Mouse (Mus musculus) kidney, embryonic 16.5 days (tissue): ENCODE data around the gene Kctd12b. TPM values are rescaled to one million over a fixed set of nuclear protein-coding genes. Genes with fewer than 3 reads are reported as not detected.

Source experiments
- ATAC-seq: fragments of 200-750 bp; cut with Nextera tagmentation; 2 replicates; pipeline ENCODE4 v1.8.0; 2017; ENCODE audit warnings: moderate TSS enrichment; ENCODE audit not compliant: low FRiP score, low TSS enrichment
- H3K27ac ChIP-seq: fragments of 300-500 bp; sonication (generic); 2 replicates; pipeline ENCODE4 v1.5.1; 2014; ENCODE audit warnings: low read length
- H3K27me3 ChIP-seq: fragments of 300-500 bp; sonication (generic); 2 replicates; pipeline ENCODE4 v1.6.1; 2014; ENCODE audit warnings: low read length, control low read depth, mixed read lengths; ENCODE audit not compliant: insufficient read depth
- H3K36me3 ChIP-seq: fragments of 300-500 bp; sonication (generic); 2 replicates; pipeline ENCODE4 v1.6.1; 2014; ENCODE audit warnings: low read length, control low read depth, mixed read lengths; ENCODE audit not compliant: insufficient read depth
- H3K4me1 ChIP-seq: fragments of 300-500 bp; sonication (generic); 2 replicates; pipeline ENCODE4 v1.6.1; 2014; ENCODE audit warnings: low read length, control low read depth, mixed read lengths; ENCODE audit not compliant: insufficient read depth
- H3K4me2 ChIP-seq: fragments of 300-500 bp; sonication (generic); replicated peaks from 2 replicates; pipeline ENCODE4 v1.6.1; 2014; ENCODE audit warnings: low read depth, low read length
- H3K4me3 ChIP-seq: fragments of 300-500 bp; sonication (generic); 2 replicates; pipeline ENCODE4 v1.5.1; 2014; ENCODE audit warnings: mild to moderate bottlenecking, low read length
- H3K9ac ChIP-seq: fragments of 300-500 bp; sonication (generic); replicated peaks from 2 replicates; pipeline ENCODE4 v1.6.1; 2014; ENCODE audit warnings: low read length
- H3K9me3 ChIP-seq: fragments of 300-500 bp; sonication (generic); 2 replicates; pipeline ENCODE4 v1.6.1; 2016; ENCODE audit warnings: low read length, control low read depth
- WGBS: fragments of 180-500 bp; shearing (Covaris S2); extraction: QIAGEN DNeasy Blood & Tissue Kit; methylation state at CpG from one replicate; pipeline ENCODE4 v1.1.7; 2014; 5-methylcytosine and 5-hydroxymethylcytosine counted together
- polyA plus RNA-seq: library from polyadenylated mRNA; unstranded; fragments of >200 nt; fragmentation: Nextera tagmentation; extraction: Ambion mirVana; gene quantifications from 2 replicates; pipeline ENCODE4 v1.2.1, GENCODE M21; 2015

Gene Kctd12b
- 10.8 and 11.0 TPM in 2 replicates for polyA plus RNA-seq

- H3K4me1 ChIP-seq: no peaks in the 10 kb centered on the region
- H3K27me3 ChIP-seq: no peaks in the 10 kb centered on the region; the same call in 1 of the 2 replicates
- 29% methylated on average over 11 of the region's 11 CpGs for WGBS
- H3K4me3 ChIP-seq: peak within 1 kb of the TSS; percentile 48
- no peaks in the 10 kb centered on the region for H3K36me3 ChIP-seq
- peak; percentile 85; the same call in 1 of the 2 replicates for ATAC-seq
- H3K27ac ChIP-seq: peak within 1 kb of the TSS; percentile 73
- H3K9me3 ChIP-seq: no peaks in the 10 kb centered on the region
- peak within 1 kb of the TSS; percentile 51 for H3K9ac ChIP-seq
- peak within 1 kb of the TSS; percentile 45 for H3K4me2 ChIP-seq
Measured at GRCm38 (mm10) chrX:153695782-153696395, at the start of gene Kctd12b. Gene Kctd12b, minus strand, starts transcription at chrX:153696391.

- 91% methylated on average over 3 of the region's 3 CpGs for WGBS
- 0 out of 2 replicates have a peak, but pooled peaks cover 3% of the 10 kb centered on the region for H3K36me3 ChIP-seq
- H3K9me3 ChIP-seq: no peaks in the 10 kb centered on the region
- no peak overlapping the region for H3K9ac ChIP-seq
- H3K27me3 ChIP-seq: no peaks in the 10 kb centered on the region
- H3K4me1 ChIP-seq: no peaks in the 10 kb centered on the region
- no peak overlapping the region for H3K27ac ChIP-seq
- ATAC-seq: no peak
- H3K4me3 ChIP-seq: no peak overlapping the region
- no peak overlapping the region for H3K4me2 ChIP-seq
Measured at GRCm38 (mm10) chrX:153742493-153742892, 46.3 kb upstream of the Kctd12b start.

DNA sequence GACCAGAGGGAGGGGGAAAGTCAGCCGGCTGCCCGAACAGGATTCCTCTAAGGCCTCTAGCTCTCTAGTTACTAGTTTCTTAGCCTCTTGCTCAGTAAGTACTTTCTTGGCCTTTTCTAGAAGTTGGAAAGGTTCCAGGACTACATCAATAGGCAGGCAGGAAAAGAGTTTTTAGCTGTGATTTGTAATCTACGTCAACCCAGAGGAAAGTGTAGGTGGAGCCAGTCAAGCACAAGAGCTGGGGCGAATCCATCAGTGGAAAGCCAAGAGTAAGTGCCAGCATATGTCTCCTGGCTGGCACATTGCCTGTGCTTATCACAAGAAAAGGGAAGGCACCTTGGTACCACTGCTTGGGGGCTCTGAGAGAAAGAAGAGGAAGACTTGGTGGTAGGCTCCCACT lies 39.5 kb upstream of the Kctd12b start:
- WGBS: 70% methylated on average over 4 of the region's 4 CpGs
- Histone ChIP-seq H3K4me3 (no peak overlapping the region), H3K4me2 (no peak overlapping the region), H3K36me3 (peaks cover 8% of the 10 kb centered on the region; the same call in 1 of the 2 replicates), H3K27me3 (no peaks in the 10 kb centered on the region), H3K27ac (no peak overlapping the region), H3K9me3 (no peaks in the 10 kb centered on the region), H3K4me1 (no peaks in the 10 kb centered on the region), H3K9ac (no peak overlapping the region)
- ATAC-seq: no peak

- WGBS: 46% methylated on average over 3 of the region's 3 CpGs
- ATAC-seq: 0 out of 2 replicates have a peak, but pooled peaks have one; percentile 16
- Histone ChIP-seq H3K4me1 (0 out of 2 replicates have a peak, but pooled peaks cover 4% of the 10 kb centered on the region), H3K36me3 (no peaks in the 10 kb centered on the region), H3K9me3 (no peaks in the 10 kb centered on the region), H3K9ac (peak overlapping the region; percentile 23), H3K4me3 (peak overlapping the region; percentile 39), H3K27me3 (no peaks in the 10 kb centered on the region), H3K27ac (no peak overlapping the region), H3K4me2 (peak overlapping the region; percentile 47)
Measured at GRCm38 (mm10) chrX:153724400-153724799, 28.2 kb upstream of the Kctd12b start.

GRCm38 (mm10) chrX:153723110-153723916 lies 27.1 kb upstream of the Kctd12b start, which contains the start of gene Nbdy:
Gene Nbdy, plus strand, starts transcription at chrX:153723590.
- peak within 1 kb of the TSS; percentile 62 for H3K4me3 ChIP-seq
- peak within 1 kb of the TSS; percentile 84 for H3K27ac ChIP-seq
- WGBS: 19% methylated on average over 32 of the region's 32 CpGs
- no peaks in the 10 kb centered on the region for H3K36me3 ChIP-seq
- no peaks in the 10 kb centered on the region for H3K27me3 ChIP-seq
- peak; percentile 96 for ATAC-seq
- H3K9ac ChIP-seq: peak within 1 kb of the TSS; percentile 78
- H3K4me2 ChIP-seq: peak within 1 kb of the TSS; percentile 55
- H3K9me3 ChIP-seq: no peaks in the 10 kb centered on the region
- 0 out of 2 replicates have a peak, but pooled peaks cover 4% of the 10 kb centered on the region for H3K4me1 ChIP-seq

GRCm38 (mm10) chrX:153719602-153720001 lies 23.4 kb upstream of the Kctd12b start:
- H3K36me3 ChIP-seq: no peaks in the 10 kb centered on the region
- no peak overlapping the region for H3K4me3 ChIP-seq
- no peak overlapping the region for H3K27ac ChIP-seq
- WGBS: 35% methylated on average over 4 of the region's 4 CpGs
- ATAC-seq: no peak
- H3K9ac ChIP-seq: no peak overlapping the region
- no peak overlapping the region for H3K4me2 ChIP-seq
- no peaks in the 10 kb centered on the region; the same call in 1 of the 2 replicates for H3K27me3 ChIP-seq
- no peaks in the 10 kb centered on the region for H3K4me1 ChIP-seq
- H3K9me3 ChIP-seq: no peaks in the 10 kb centered on the region

DNA sequence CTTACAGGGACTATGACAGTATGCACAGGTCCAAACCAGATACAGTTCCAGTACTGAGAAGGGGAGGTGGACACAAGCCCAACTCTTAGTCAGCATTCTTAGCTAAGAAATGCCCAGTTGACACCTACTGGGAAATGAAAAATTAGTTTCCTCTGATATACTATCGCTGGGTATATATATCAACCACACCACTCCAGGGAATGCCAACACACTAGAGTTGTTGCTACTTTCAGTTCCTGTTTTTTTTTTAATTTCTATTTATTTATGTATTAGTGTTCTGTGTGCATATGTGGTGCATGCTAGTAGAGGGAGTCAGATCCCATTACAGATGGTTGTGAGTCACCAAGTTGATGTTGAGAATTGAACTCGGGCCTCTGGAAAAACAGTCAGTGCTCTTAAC lies 20.5 kb upstream of the Kctd12b start:
- Histone ChIP-seq H3K4me1 (no peaks in the 10 kb centered on the region), H3K27me3 (no peaks in the 10 kb centered on the region; the same call in 1 of the 2 replicates), H3K4me3 (no peak overlapping the region), H3K27ac (no peak overlapping the region), H3K36me3 (no peaks in the 10 kb centered on the region), H3K9ac (no peak overlapping the region), H3K9me3 (no peaks in the 10 kb centered on the region), H3K4me2 (no peak overlapping the region)
- WGBS: 73% methylated on average over 2 of the region's 2 CpGs
- ATAC-seq: no peak

- no peak overlapping the region for H3K9ac ChIP-seq
- 47% methylated on average over 4 of the region's 4 CpGs for WGBS
Measured at GRCm38 (mm10) chrX:153707735-153708134, 11.5 kb upstream of the Kctd12b start.

DNA sequence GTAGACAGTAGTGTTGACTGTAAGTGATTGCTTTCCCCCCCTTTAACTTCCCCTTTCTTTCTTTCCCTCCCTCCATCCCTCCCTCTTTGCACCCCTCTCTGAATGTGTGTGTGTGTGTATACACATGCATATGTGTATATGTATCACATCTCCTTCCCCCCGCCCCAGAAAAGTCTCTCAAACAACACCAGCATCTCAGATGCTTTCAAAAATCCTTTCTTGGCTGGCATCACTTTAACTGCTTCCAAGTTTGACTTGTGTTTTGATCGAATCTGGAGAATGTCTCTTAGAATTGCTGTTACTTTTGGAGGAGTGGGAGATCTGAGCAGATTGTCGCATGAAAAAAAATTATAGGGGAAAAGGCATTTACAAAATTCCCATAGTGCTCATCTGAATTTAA lies 4.3 kb upstream of the Kctd12b start:
- Histone ChIP-seq H3K27ac (no peak overlapping the region), H3K9me3 (no peaks in the 10 kb centered on the region), H3K27me3 (peaks cover 2% of the 10 kb centered on the region; the same call in 1 of the 2 replicates), H3K4me2 (no peak overlapping the region), H3K9ac (no peak overlapping the region), H3K36me3 (no peaks in the 10 kb centered on the region), H3K4me1 (no peaks in the 10 kb centered on the region), H3K4me3 (no peak overlapping the region)
- 82% methylated on average over 3 of the region's 3 CpGs for WGBS
- no peak for ATAC-seq

More at GRCm38 (mm10) chrX:153707735-153708134, 11.5 kb upstream of the Kctd12b start:
- no peak overlapping the region for H3K4me3 ChIP-seq
- no peaks in the 10 kb centered on the region for H3K9me3 ChIP-seq
- H3K36me3 ChIP-seq: no peaks in the 10 kb centered on the region
- H3K27me3 ChIP-seq: peaks cover 3% of the 10 kb centered on the region; the same call in 1 of the 2 replicates
- H3K27ac ChIP-seq: no peak overlapping the region
- H3K4me2 ChIP-seq: no peak overlapping the region
- no peak; the same call in 1 of the 2 replicates for ATAC-seq
- no peaks in the 10 kb centered on the region for H3K4me1 ChIP-seq
